Mouse (Mus musculus) kidney, embryonic 16.5 days (tissue): ENCODE results near the gene Fam219a. TPM values are rescaled to one million over a fixed set of nuclear protein-coding genes. Genes with fewer than 3 reads are reported as not detected.

Source experiments
- ATAC-seq: fragments of 200-750 bp; cut with Nextera tagmentation; 2 replicates; pipeline ENCODE4 v1.8.0; 2017; ENCODE audit warnings: moderate TSS enrichment; ENCODE audit not compliant: low FRiP score, low TSS enrichment
- H3K27ac ChIP-seq: fragments of 300-500 bp; sonication (generic); 2 replicates; pipeline ENCODE4 v1.5.1; 2014; ENCODE audit warnings: low read length
- H3K27me3 ChIP-seq: fragments of 300-500 bp; sonication (generic); 2 replicates; pipeline ENCODE4 v1.6.1; 2014; ENCODE audit warnings: low read length, control low read depth, mixed read lengths; ENCODE audit not compliant: insufficient read depth
- H3K36me3 ChIP-seq: fragments of 300-500 bp; sonication (generic); 2 replicates; pipeline ENCODE4 v1.6.1; 2014; ENCODE audit warnings: low read length, control low read depth, mixed read lengths; ENCODE audit not compliant: insufficient read depth
- H3K4me1 ChIP-seq: fragments of 300-500 bp; sonication (generic); 2 replicates; pipeline ENCODE4 v1.6.1; 2014; ENCODE audit warnings: low read length, control low read depth, mixed read lengths; ENCODE audit not compliant: insufficient read depth
- H3K4me2 ChIP-seq: fragments of 300-500 bp; sonication (generic); replicated peaks from 2 replicates; pipeline ENCODE4 v1.6.1; 2014; ENCODE audit warnings: low read depth, low read length
- H3K4me3 ChIP-seq: fragments of 300-500 bp; sonication (generic); 2 replicates; pipeline ENCODE4 v1.5.1; 2014; ENCODE audit warnings: mild to moderate bottlenecking, low read length
- H3K9ac ChIP-seq: fragments of 300-500 bp; sonication (generic); replicated peaks from 2 replicates; pipeline ENCODE4 v1.6.1; 2014; ENCODE audit warnings: low read length
- H3K9me3 ChIP-seq: fragments of 300-500 bp; sonication (generic); 2 replicates; pipeline ENCODE4 v1.6.1; 2016; ENCODE audit warnings: low read length, control low read depth
- WGBS: fragments of 180-500 bp; shearing (Covaris S2); extraction: QIAGEN DNeasy Blood & Tissue Kit; methylation state at CpG from one replicate; pipeline ENCODE4 v1.1.7; 2014; 5-methylcytosine and 5-hydroxymethylcytosine counted together
- polyA plus RNA-seq: library from polyadenylated mRNA; unstranded; fragments of >200 nt; fragmentation: Nextera tagmentation; extraction: Ambion mirVana; gene quantifications from 2 replicates; pipeline ENCODE4 v1.2.1, GENCODE M21; 2015

Gene Fam219a
- polyA plus RNA-seq, 1 experiment from 2014 or later: 2.2 TPM

GRCm38 (mm10) chr4:41492951-41493350, 76.4 kb downstream of the Fam219a start:
- Histone ChIP-seq H3K4me2 (no peak overlapping the region), H3K27me3 (peaks cover 11% of the 10 kb centered on the region), H3K9me3 (no peaks in the 10 kb centered on the region), H3K4me3 (no peak overlapping the region), H3K27ac (no peak overlapping the region), H3K4me1 (peaks cover 11% of the 10 kb centered on the region), H3K36me3 (no peaks in the 10 kb centered on the region), H3K9ac (no peak overlapping the region)
- 81% methylated on average over 7 of the region's 7 CpGs for WGBS
- ATAC-seq: no peak

DNA sequence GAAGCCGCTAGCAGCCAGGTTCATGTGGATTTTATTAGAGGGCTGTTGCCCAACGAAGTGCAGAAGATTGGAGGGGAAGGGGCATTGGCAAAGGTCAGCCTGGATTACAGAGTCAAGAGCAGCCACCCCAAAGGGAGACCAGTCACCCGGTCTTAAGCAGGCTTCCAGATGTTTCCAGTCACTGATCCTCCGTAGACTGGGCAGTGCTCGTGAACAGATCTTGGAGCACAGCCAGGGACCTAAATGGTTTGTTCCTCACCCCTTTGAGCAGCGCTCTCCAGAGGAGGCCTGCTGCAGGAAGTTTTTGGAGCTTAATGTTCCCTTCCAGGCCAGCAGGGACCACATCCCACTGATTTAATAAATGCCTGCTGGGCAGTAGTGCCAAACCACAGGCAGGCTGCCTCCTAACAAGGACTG, 87.7 kb downstream of the Fam219a start:
- H3K9me3 ChIP-seq: peaks cover 4% of the 10 kb centered on the region; the same call in 1 of the 2 replicates
- 27% methylated on average over 6 of the region's 6 CpGs for WGBS
- H3K4me2 ChIP-seq: no peak overlapping the region
- H3K4me3 ChIP-seq: no peak overlapping the region
- H3K27ac ChIP-seq: peak overlapping the region; percentile 19; the same call in 1 of the 2 replicates
- no peak overlapping the region for H3K9ac ChIP-seq
- H3K27me3 ChIP-seq: no peaks in the 10 kb centered on the region
- peak; percentile 85 for ATAC-seq
- peaks cover 8% of the 10 kb centered on the region for H3K4me1 ChIP-seq
- H3K36me3 ChIP-seq: peaks cover 2% of the 10 kb centered on the region; the same call in 1 of the 2 replicates

DNA sequence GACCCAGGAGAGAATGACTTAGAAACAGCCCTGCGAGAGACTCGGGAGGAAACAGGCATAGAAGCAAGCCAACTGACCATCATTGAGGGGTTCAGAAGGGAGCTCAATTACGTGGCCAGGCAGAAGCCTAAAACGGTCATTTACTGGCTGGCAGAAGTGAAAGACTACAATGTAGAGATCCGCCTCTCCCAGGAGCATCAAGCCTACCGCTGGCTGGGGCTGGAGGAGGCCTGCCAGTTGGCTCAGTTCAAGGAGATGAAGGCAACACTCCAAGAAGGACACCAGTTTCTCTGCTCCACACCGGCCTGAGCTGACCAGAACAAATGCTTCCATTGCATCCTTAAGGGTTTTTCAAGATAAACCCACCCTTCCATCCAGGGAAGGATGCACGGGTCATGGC, 89.1 kb downstream of the Fam219a start:
- Histone ChIP-seq H3K36me3 (peaks cover 2% of the 10 kb centered on the region; the same call in 1 of the 2 replicates), H3K9ac (no peak overlapping the region), H3K4me2 (no peak overlapping the region), H3K9me3 (no peaks in the 10 kb centered on the region), H3K4me1 (peaks cover 8% of the 10 kb centered on the region), H3K27me3 (no peaks in the 10 kb centered on the region), H3K27ac (no peak overlapping the region), H3K4me3 (no peak overlapping the region)
- ATAC-seq: no peak
- 84% methylated on average over 8 of the region's 8 CpGs for WGBS

GRCm38 (mm10) chr4:41479456-41479804, 89.9 kb downstream of the Fam219a start:
- H3K27me3 ChIP-seq: no peaks in the 10 kb centered on the region
- H3K36me3 ChIP-seq: peaks cover 2% of the 10 kb centered on the region; the same call in 1 of the 2 replicates
- H3K9ac ChIP-seq: no peak overlapping the region
- no peak overlapping the region for H3K27ac ChIP-seq
- H3K9me3 ChIP-seq: no peaks in the 10 kb centered on the region
- no peak overlapping the region for H3K4me2 ChIP-seq
- ATAC-seq: no peak
- peaks cover 8% of the 10 kb centered on the region for H3K4me1 ChIP-seq
- H3K4me3 ChIP-seq: no peak overlapping the region
- WGBS: 83% methylated on average over 1 of the region's 1 CpGs

- peaks cover 8% of the 10 kb centered on the region for H3K4me1 ChIP-seq
- H3K27me3 ChIP-seq: no peaks in the 10 kb centered on the region
- H3K9ac ChIP-seq: no peak overlapping the region
- no peak overlapping the region for H3K27ac ChIP-seq
- no peak for ATAC-seq
- no peak overlapping the region for H3K4me3 ChIP-seq
- no peak overlapping the region for H3K4me2 ChIP-seq
- no peaks in the 10 kb centered on the region for H3K9me3 ChIP-seq
- peaks cover 2% of the 10 kb centered on the region; the same call in 1 of the 2 replicates for H3K36me3 ChIP-seq
- WGBS: 80% methylated on average over 4 of the region's 4 CpGs
Observed at GRCm38 (mm10) chr4:41478751-41479455, 90.4 kb downstream of the Fam219a start.

DNA sequence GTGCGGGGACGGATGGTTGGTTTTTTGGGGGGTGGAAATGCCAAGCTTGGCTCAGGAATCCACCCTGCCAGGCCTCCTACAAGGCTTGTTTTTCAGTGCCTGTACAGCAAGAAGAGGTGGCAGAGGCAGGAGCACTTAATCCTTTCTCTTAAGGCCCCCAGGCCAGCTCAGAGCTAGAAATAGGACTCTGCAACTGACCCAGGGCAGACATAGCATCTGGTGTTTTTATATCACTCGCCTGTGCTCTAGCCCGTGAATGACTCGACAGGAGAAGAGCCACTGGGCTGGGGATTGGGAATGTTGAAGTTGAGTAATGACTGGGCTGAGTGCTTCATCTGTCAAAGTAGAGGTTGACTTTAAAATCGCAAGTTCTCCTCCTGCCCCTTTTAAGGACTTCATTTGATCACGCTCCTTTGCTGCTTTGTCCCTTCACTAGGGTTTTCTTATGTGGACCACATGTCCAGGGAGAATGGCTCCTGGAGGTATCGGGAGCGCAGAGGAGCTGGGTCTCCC, 91.6 kb downstream of the Fam219a start:
- ATAC-seq: no peak
- H3K4me1 ChIP-seq: peaks cover 8% of the 10 kb centered on the region
- no peaks in the 10 kb centered on the region for H3K9me3 ChIP-seq
- peaks cover 2% of the 10 kb centered on the region; the same call in 1 of the 2 replicates for H3K36me3 ChIP-seq
- H3K27ac ChIP-seq: no peak overlapping the region
- WGBS: 72% methylated on average over 9 of the region's 9 CpGs
- H3K9ac ChIP-seq: no peak overlapping the region
- H3K27me3 ChIP-seq: no peaks in the 10 kb centered on the region
- H3K4me2 ChIP-seq: no peak overlapping the region
- H3K4me3 ChIP-seq: no peak overlapping the region

DNA sequence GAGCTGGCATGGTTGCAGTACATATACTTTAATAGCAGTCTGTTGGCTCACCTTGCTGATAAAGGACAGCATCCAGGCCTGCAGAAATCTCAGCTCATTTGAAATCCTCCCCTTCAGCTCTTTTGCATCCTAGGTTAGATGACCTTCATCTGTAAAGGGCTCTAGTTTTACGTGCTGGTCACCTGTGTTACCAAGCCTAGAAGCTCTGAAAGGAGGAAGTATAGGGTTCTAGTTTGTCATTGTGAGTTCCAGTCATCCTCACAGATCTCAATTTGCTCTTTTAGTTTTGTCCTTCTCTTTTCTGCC, 98.0 kb downstream of the Fam219a start:
- Histone ChIP-seq H3K4me1 (no peaks in the 10 kb centered on the region), H3K9me3 (no peaks in the 10 kb centered on the region), H3K27ac (no peak overlapping the region), H3K4me3 (no peak overlapping the region), H3K27me3 (no peaks in the 10 kb centered on the region), H3K36me3 (no peaks in the 10 kb centered on the region), H3K9ac (no peak overlapping the region), H3K4me2 (no peak overlapping the region)
- no peak for ATAC-seq
- 86% methylated on average over 1 of the region's 1 CpGs for WGBS

GRCm38 (mm10) chr4:41470684-41471383, 98.5 kb downstream of the Fam219a start:
- no peak overlapping the region for H3K4me2 ChIP-seq
- H3K36me3 ChIP-seq: no peaks in the 10 kb centered on the region
- H3K9ac ChIP-seq: no peak overlapping the region
- no peak for ATAC-seq
- H3K4me1 ChIP-seq: peaks cover 2% of the 10 kb centered on the region; the same call in 1 of the 2 replicates
- no peak overlapping the region for H3K4me3 ChIP-seq
- no peaks in the 10 kb centered on the region for H3K9me3 ChIP-seq
- 54% methylated on average over 5 of the region's 5 CpGs for WGBS
- H3K27ac ChIP-seq: no peak overlapping the region
- no peaks in the 10 kb centered on the region for H3K27me3 ChIP-seq

GRCm38 (mm10) chr4:41470051-41470683, 99.2 kb downstream of the Fam219a start:
- H3K4me2 ChIP-seq: no peak overlapping the region
- no peak overlapping the region for H3K9ac ChIP-seq
- ATAC-seq: no peak
- no peaks in the 10 kb centered on the region for H3K27me3 ChIP-seq
- 65% methylated on average over 7 of the region's 7 CpGs for WGBS
- peaks cover 8% of the 10 kb centered on the region; the same call in 1 of the 2 replicates for H3K4me1 ChIP-seq
- H3K9me3 ChIP-seq: no peaks in the 10 kb centered on the region
- H3K4me3 ChIP-seq: no peak overlapping the region
- no peaks in the 10 kb centered on the region for H3K36me3 ChIP-seq
- no peak overlapping the region for H3K27ac ChIP-seq
